In the genomic region with DNA sequence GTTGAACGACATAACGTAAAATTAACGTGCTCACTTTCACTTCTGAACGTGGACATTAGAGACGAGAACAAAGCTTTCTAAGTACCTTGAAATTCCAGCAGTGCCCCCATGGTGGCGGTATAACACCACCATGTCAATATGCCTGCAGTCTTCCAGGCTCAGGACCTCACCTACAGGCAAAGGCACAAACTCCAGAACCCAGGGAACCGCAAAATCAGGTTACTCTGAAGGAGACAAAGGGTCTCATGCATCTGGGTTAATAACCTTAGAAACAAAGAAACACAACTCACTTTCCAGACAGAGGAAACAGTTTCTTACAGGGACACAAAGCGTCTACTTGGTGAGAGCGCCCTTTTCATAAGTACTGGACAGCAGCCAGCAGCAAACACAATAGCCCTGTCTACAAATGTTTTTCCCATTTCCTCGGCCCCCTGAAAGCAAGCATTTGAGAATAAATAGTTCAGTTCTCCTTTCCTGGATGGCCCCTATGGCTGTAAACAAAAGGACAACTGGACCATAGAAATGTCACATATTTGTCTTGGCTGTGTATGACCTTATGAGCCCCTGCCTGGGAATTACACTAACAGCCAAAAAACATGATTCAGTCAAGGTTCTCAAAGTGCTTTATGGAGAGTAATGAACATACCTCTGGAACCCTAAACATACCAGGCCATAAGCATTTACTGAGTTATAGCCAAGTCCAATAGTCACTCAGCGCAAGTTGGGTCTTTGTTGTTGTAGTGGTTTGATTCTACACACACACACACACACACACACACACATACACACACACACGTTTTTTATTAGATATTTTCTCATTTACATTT, we compare ENCODE assay signal across 8 mouse cellular contexts. TPM values are rescaled to one million over a fixed set of nuclear protein-coding genes. Genes with fewer than 3 reads are reported as not detected.
DNase-seq lines count a peak whose midpoint lies in the region; ATAC-seq and TF ChIP-seq lines count a peak whose summit lies in the region.

No protein-coding gene starts in this region.

- 26% methylated on average over 12 of the region's 12 CpGs for WGBS in heart, embryonic 12.5 days
- WGBS in kidney, postnatal 0 days, result 17% methylated on average over 12 of the region's 12 CpGs
- 29% methylated on average over 12 of the region's 12 CpGs for WGBS in liver, embryonic 11.5 days
- 24% methylated on average over 12 of the region's 12 CpGs for WGBS in stomach, embryonic 14.5 days

- no peaks in the 10 kb centered on the region for H3K79me2 ChIP-seq in C2C12 (ENCODE audit: control insufficient read depth, insufficient read depth)

- H3K9ac ChIP-seq in heart, embryonic 12.5 days, result peak overlapping the region; percentile 58; the same call in 1 of the 2 replicates
- peak overlapping the region; percentile 49; the same call in 1 of the 2 replicates for H3K9ac ChIP-seq in kidney, postnatal 0 days (ENCODE audit: low read depth, low read length)
- no peak overlapping the region for H3K9ac ChIP-seq in liver, embryonic 11.5 days (ENCODE audit: low read depth, low read length)
- H3K9ac ChIP-seq in stomach, embryonic 14.5 days (replicated peaks; ENCODE audit: low read depth, low read length), result 0 out of 2 replicates have a peak overlapping the region, but pooled peaks have one; percentile 25

- no peak for TF ChIP-seq POLR2A in brain, embryonic 14.5 days (IDR thresholded peaks at IDR 0.05; ENCODE audit: borderline replicate concordance, extremely low read depth, insufficient read depth, insufficient read length, poor library complexity, severe bottlenecking)

- peak; percentile 48; the same call in 1 of the 2 replicates for ATAC-seq in heart, embryonic 12.5 days (ENCODE audit: insufficient number of reproducible peaks, low FRiP score)
- peak; percentile 90 for ATAC-seq in kidney, postnatal 0 days (replicated peaks; ENCODE audit: low FRiP score, low read depth)
- ATAC-seq in liver, embryonic 11.5 days (replicated peaks; ENCODE audit: low FRiP score), result peak; percentile 60; the same call in 1 of the 2 replicates
- ATAC-seq in stomach, embryonic 14.5 days (ENCODE audit: insufficient number of reproducible peaks, insufficient read depth, low FRiP score, low read depth), result peak; percentile 85

- peak overlapping the region; percentile 16 for H3K4me3 ChIP-seq in C2C12 (ENCODE audit: insufficient read depth, poor library complexity, severe bottlenecking)
- H3K4me3 ChIP-seq in erythroblast, embryonic 14.5 days (replicated peaks), result peak overlapping the region; percentile 34
- H3K4me3 ChIP-seq in heart, embryonic 12.5 days, result peak overlapping the region; percentile 25; the same call in 1 of the 2 replicates
- peak overlapping the region; percentile 30 for H3K4me3 ChIP-seq in kidney, postnatal 0 days (replicated peaks; ENCODE audit: low read depth, low read length)
- H3K4me3 ChIP-seq in liver, embryonic 11.5 days (ENCODE audit: low read depth, low read length), result peak overlapping the region; percentile 25; the same call in 1 of the 2 replicates
- no peak overlapping the region for H3K4me3 ChIP-seq in stomach, embryonic 14.5 days (ENCODE audit: low read depth, low read length)

- DNase-seq in brain, embryonic 14.5 days (ENCODE audit: low read depth), result peak; percentile 95
- peak; percentile 96 for DNase-seq in kidney, postnatal 0 days (ENCODE audit: low spot score)
- DNase-seq in liver, embryonic 11.5 days (ENCODE audit: low spot score), result peak; percentile 73
- peak; percentile 91 for DNase-seq in naive thymus-derived CD4-positive, alpha-beta T cell, adult 2 months (ENCODE audit: low read depth)

- peak; percentile 51 for TF ChIP-seq CTCF in C2C12 (IDR thresholded peaks at IDR 0.05; ENCODE audit: control insufficient read depth, insufficient read depth, insufficient read length)
- TF ChIP-seq CTCF in brain, embryonic 14.5 days (IDR thresholded peaks at IDR 0.05; ENCODE audit: borderline replicate concordance, extremely low read depth, insufficient read depth, insufficient read length), result peak; percentile 91
- TF ChIP-seq CTCF in kidney, postnatal 0 days (IDR thresholded peaks at IDR 0.05; ENCODE audit: low read depth), result peak; percentile 96

- no peaks in the 10 kb centered on the region for H3K9me3 ChIP-seq in erythroblast, embryonic 14.5 days (ENCODE audit: control insufficient read depth, low read length)
- no peaks in the 10 kb centered on the region for H3K9me3 ChIP-seq in heart, embryonic 12.5 days (replicated peaks)
- H3K9me3 ChIP-seq in kidney, postnatal 0 days (replicated peaks; ENCODE audit: low read length), result no peaks in the 10 kb centered on the region
- H3K9me3 ChIP-seq in liver, embryonic 11.5 days (ENCODE audit: control insufficient read depth, low read length), result no peaks in the 10 kb centered on the region
- H3K9me3 ChIP-seq in stomach, embryonic 14.5 days (ENCODE audit: control insufficient read depth, low read depth, low read length), result no peaks in the 10 kb centered on the region

- H3K36me3 ChIP-seq in C2C12 (ENCODE audit: control insufficient read depth, insufficient read depth), result no peaks in the 10 kb centered on the region
- H3K36me3 ChIP-seq in erythroblast, embryonic 14.5 days (ENCODE audit: control insufficient read depth), result no peaks in the 10 kb centered on the region
- H3K36me3 ChIP-seq in heart, embryonic 12.5 days, result no peaks in the 10 kb centered on the region
- no peaks in the 10 kb centered on the region for H3K36me3 ChIP-seq in kidney, postnatal 0 days (ENCODE audit: insufficient read depth, low read length)
- no peaks in the 10 kb centered on the region for H3K36me3 ChIP-seq in liver, embryonic 11.5 days (ENCODE audit: control insufficient read depth, insufficient read depth, low read length)
- no peaks in the 10 kb centered on the region for H3K36me3 ChIP-seq in stomach, embryonic 14.5 days (ENCODE audit: control insufficient read depth, insufficient read depth, low read length)

- H3K79me3 ChIP-seq in C2C12 (ENCODE audit: low read depth), result no peaks in the 10 kb centered on the region

- no peak overlapping the region for H3ac ChIP-seq in C2C12 (ENCODE audit: control insufficient read depth, insufficient read length, low read depth)

- no peaks in the 10 kb centered on the region for H3K27me3 ChIP-seq in C2C12 (ENCODE audit: control insufficient read depth, insufficient read depth, insufficient read length)
- H3K27me3 ChIP-seq in erythroblast, embryonic 14.5 days (ENCODE audit: control insufficient read depth), result no peaks in the 10 kb centered on the region
- 0 out of 2 replicates have a peak, but pooled peaks cover 5% of the 10 kb centered on the region for H3K27me3 ChIP-seq in heart, embryonic 12.5 days (replicated peaks)
- H3K27me3 ChIP-seq in kidney, postnatal 0 days (ENCODE audit: insufficient read depth, low read length), result no peaks in the 10 kb centered on the region
- no peaks in the 10 kb centered on the region for H3K27me3 ChIP-seq in liver, embryonic 11.5 days (replicated peaks; ENCODE audit: control insufficient read depth, insufficient read depth, low read length)
- H3K27me3 ChIP-seq in stomach, embryonic 14.5 days (ENCODE audit: control insufficient read depth, insufficient read depth, low read length), result no peaks in the 10 kb centered on the region

- peak overlapping the region; percentile 57 for H3K4me2 ChIP-seq in heart, embryonic 12.5 days
- H3K4me2 ChIP-seq in kidney, postnatal 0 days (ENCODE audit: low read length), result peak overlapping the region; percentile 61
- H3K4me2 ChIP-seq in liver, embryonic 11.5 days, result peak overlapping the region; percentile 54
- peak overlapping the region; percentile 57 for H3K4me2 ChIP-seq in stomach, embryonic 14.5 days (replicated peaks; ENCODE audit: low read depth, low read length)

- no peak overlapping the region for H3K27ac ChIP-seq in heart, embryonic 12.5 days (ENCODE audit: poor library complexity, severe bottlenecking)
- H3K27ac ChIP-seq in kidney, postnatal 0 days, result peak overlapping the region; percentile 37
- no peak overlapping the region for H3K27ac ChIP-seq in liver, embryonic 11.5 days (ENCODE audit: low read depth, low read length)
- H3K27ac ChIP-seq in stomach, embryonic 14.5 days (ENCODE audit: low read length), result no peak overlapping the region

- H3K4me1 ChIP-seq in erythroblast, embryonic 14.5 days (ENCODE audit: control insufficient read depth), result peaks cover 3% of the 10 kb centered on the region
- H3K4me1 ChIP-seq in heart, embryonic 12.5 days (replicated peaks), result no peaks in the 10 kb centered on the region
- peaks cover 6% of the 10 kb centered on the region; the same call in 1 of the 2 replicates for H3K4me1 ChIP-seq in kidney, postnatal 0 days (replicated peaks; ENCODE audit: insufficient read depth, low read length)
- no peaks in the 10 kb centered on the region for H3K4me1 ChIP-seq in liver, embryonic 11.5 days (replicated peaks; ENCODE audit: control insufficient read depth, insufficient read depth, low read length)
- H3K4me1 ChIP-seq in stomach, embryonic 14.5 days (ENCODE audit: control insufficient read depth, insufficient read depth, low read length), result 0 out of 2 replicates have a peak, but pooled peaks cover 3% of the 10 kb centered on the region

TF ChIP-seq in C2C12, 6 proteins besides CTCF, POLR2A, EP300 and RAD21:
- TF ChIP-seq MYOD1 (IDR thresholded peaks at IDR 0.05; ENCODE audit: control insufficient read depth, insufficient read length, low read depth), result no peak
- no peak for TF ChIP-seq USF1 (IDR thresholded peaks at IDR 0.05; ENCODE audit: low read depth)
- no peak for TF ChIP-seq CEBPB (IDR thresholded peaks at IDR 0.05; ENCODE audit: low read depth)
- no peak for TF ChIP-seq MAX (IDR thresholded peaks at IDR 0.05)
- TF ChIP-seq FOSL1 (IDR thresholded peaks at IDR 0.05; ENCODE audit: insufficient read depth, low read length, poor library complexity, severe bottlenecking), result no peak
- no peak for TF ChIP-seq MYOG (IDR thresholded peaks at IDR 0.05; ENCODE audit: control insufficient read depth, extremely low read depth, insufficient read length)

RNA-seq across cellular contexts. Expression of gene Gclc, which starts 52.7 kb away (rescaled TPM):
- polyA plus RNA-seq in C2C12 (2012; fragmentation: generic; extraction: Trizol), result 21.5 TPM
- polyA plus RNA-seq in brain, embryonic 14.5 days (2012; rRNA removed), result 26.2 and 27.0 TPM in 2 replicates
- polyA plus RNA-seq in erythroblast, embryonic 14.5 days (2012), result 3.6 and 4.2 TPM in 2 replicates
- polyA plus RNA-seq in heart, embryonic 12.5 days (2016; fragmentation: Nextera tagmentation; extraction: Ambion mirVana), result 13.0 and 13.7 TPM in 2 replicates
- polyA plus RNA-seq in kidney, postnatal 0 days (2015; fragmentation: Nextera tagmentation; extraction: Ambion mirVana), result 41.7 and 44.6 TPM in 2 replicates
- polyA plus RNA-seq in liver, embryonic 11.5 days (2014; fragmentation: Nextera tagmentation; extraction: Ambion mirVana), result 29.7 and 32.8 TPM in 2 replicates
- 16.2 and 20.7 TPM in 2 replicates for polyA plus RNA-seq in stomach, embryonic 14.5 days (2014; fragmentation: Nextera tagmentation; extraction: Ambion mirVana)
